9 mouse cellular contexts compared by ENCODE assay signal in genomic region chr17:23980297-23980909, GRCm38 (mm10). TPM values are rescaled to one million over a fixed set of nuclear protein-coding genes. Genes with fewer than 3 reads are reported as not detected.
DNase-seq lines count a peak whose midpoint lies in the region.
"Had no signal": no experiment of that assay in that cellular context is flagged by ENCODE, and none has a peak within 500 bp of the region (broad histone marks: within the 10 kb centered on the region; RNA-seq: fewer than 3 reads in every experiment).

Gene Prss30, minus strand, starts transcription at chr17:23980566.

- peak; percentile 37 for DNase-seq in CD4-positive, CD25-positive, alpha-beta regulatory T cell, adult 2 months (ENCODE audit: low read depth, low spot score)
- peak; percentile 29 for DNase-seq in R1 (ENCODE audit: low read depth, low spot score)
- no peak for DNase-seq in large intestine, adult 2 months (ENCODE audit: low read depth, low spot score)
- DNase-seq in naive thymus-derived CD4-positive, alpha-beta T cell, adult 2 months (ENCODE audit: low read depth), result peak; percentile 51
- DNase-seq in frontal cortex, postnatal 10 days (ENCODE audit: low spot score in 2 of 2), result no peak
- no peak for DNase-seq in layer of hippocampus, postnatal 14 days (ENCODE audit: low spot score in 2 of 2)
- no peak for DNase-seq in yolk sac, embryonic 10.5 days (ENCODE audit: low spot score)
- DNase-seq: forebrain, postnatal 0 days had no signal

- WGBS in large intestine, adult 2 months, result 50% methylated on average over 10 of the region's 10 CpGs

RNA-seq across cellular contexts. Expression of gene Prss30, which starts in this region (rescaled TPM):
- 291 and 302 TPM in 2 replicates for polyA plus RNA-seq in large intestine, adult 2 months (2012; rRNA removed)
- total RNA-seq in layer of hippocampus, postnatal 14 days (2021), result under 1 TPM in 1 of 2 experiments, not detected in 1; 0.41 TPM
- polyA plus RNA-seq: hindbrain, embryonic 10.5 days had no signal

Comparison
In these comparisons a context has a peak if more than half of its experiments do, and no peak if none do; other contexts are left out.
1. DNase-seq: peak in CD4-positive, CD25-positive, alpha-beta regulatory T cell, adult 2 months (single experiment), R1 (single experiment) and naive thymus-derived CD4-positive, alpha-beta T cell, adult 2 months (single experiment); none in large intestine, adult 2 months (single experiment), frontal cortex, postnatal 10 days (0 of 2), layer of hippocampus, postnatal 14 days (0 of 2) and yolk sac, embryonic 10.5 days (single experiment).